Mouse (Mus musculus): ENCODE data around the gene Zfp456. TPM values are rescaled to one million over a fixed set of nuclear protein-coding genes. Genes with fewer than 3 reads are reported as not detected.
"Not testable (repeated sequence)": the region's sequence is repeated elsewhere in the genome, so short reads cannot be mapped to it uniquely, and the experiment has no call there.

The Zfp456 gene
- total RNA-seq (2015) (4.5 and 6.4 TPM in 2 replicates), total RNA-seq (2017) (4.0 and 4.5 TPM in 2 replicates)

DNA sequence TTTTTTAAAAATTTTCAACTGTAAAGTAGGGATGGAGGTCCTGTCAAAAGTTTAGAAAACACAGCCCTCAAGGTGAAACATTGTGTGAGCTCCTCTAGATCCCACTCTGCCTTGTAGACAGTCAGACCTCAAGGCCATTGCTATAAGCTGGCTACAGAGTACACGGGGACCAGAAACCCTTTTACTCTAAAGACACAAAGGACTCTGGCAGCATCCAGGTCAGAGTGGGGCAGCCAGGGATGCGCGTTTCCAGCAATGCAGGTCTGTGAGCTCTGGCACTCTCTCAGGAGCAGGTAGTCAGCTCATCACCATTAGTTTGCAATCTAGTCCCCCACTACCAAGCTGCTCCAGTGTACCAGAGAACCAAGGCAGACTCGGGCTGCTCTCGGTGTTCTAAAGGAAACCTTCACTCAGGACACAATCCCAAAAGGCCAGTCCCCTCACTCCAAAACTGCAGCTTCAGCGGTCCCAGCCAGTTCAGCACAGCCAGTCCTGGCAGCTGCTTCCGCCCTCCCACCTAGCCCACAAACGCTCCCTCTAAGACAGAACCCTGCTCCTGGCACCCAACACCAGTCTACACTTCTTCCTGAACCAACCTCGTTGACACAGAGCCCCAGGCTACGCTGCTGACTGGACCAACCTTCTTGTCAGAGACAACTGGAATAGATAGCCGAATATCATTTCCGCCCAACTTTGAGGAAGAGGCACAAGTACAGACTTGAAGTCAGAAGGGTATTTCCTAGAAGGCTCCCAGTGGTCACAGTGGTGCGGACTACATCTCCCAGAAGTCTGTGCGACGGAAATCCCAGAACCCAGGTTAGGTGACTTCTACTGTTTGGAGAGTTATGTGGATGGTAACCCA lies at the start of gene Zfp456, which contains the start of gene Gm28041:
TSS of gene Zfp456 (minus strand) at position 761 of the 862 bp plus-strand sequence.
TSS of gene Gm28041 (minus strand) at position 684 of the 862 bp plus-strand sequence.
- peak; percentile 96 for ATAC-seq (ENCODE audit: poor library complexity, severe bottlenecking)

DNA sequence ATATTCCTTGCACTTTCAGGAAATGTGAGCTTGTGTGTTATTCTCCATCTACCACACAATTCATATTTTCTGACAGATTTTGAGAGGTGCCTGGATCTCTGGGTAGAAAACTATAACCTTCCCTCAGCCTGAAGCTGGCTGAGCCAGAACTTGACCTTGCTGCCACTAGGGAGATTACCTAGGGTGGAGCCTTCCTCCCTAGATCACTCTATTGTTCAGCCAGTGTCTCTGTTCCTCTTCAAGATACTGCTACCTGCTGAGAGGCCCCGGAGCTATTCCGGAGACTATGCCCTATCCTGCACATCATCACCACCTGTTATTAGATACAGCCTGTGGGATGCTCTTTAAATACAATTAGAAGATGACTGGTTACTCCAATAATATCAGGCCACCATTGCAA lies 46.9 kb upstream of the Zfp456 start:
- ATAC-seq (ENCODE audit: poor library complexity, severe bottlenecking): not testable (repeated sequence)

DNA sequence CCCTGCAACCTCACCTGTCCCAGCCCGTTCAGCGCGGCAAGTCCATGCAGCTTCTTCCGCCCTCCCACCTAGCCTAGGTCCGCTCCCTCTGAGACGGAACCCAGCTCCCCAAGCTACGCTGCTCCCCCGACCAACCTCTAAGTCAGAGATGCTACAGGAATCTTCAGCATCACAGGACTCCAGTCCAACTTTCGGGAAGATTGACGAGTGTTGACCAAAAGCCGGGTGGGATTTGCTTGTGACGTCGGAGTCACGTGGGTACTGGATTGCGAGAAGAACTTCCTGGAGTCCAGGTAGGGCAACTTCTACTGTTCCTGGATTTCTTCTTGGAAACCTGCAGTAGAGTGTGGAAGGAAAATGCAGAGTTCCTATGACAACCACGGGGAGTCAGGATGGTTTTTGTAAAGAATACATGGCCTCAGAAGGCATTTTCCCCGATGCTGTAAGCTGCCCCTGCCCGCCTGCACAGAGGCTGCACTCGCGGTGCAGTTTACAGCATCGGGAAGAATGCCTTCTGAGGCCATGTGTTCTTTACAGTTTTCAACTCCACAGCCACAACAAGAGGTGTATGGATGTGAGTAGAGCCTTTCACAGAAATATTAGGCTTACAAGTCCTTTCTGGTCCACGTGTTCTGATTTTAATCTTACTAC lies 45.7 kb upstream of the Zfp456 start, which contains the start of gene Zfp459:
TSS of gene Zfp459 (minus strand) at position 212 of the 651 bp plus-strand sequence.
- ATAC-seq (ENCODE audit: poor library complexity, severe bottlenecking): peak; percentile 71

DNA sequence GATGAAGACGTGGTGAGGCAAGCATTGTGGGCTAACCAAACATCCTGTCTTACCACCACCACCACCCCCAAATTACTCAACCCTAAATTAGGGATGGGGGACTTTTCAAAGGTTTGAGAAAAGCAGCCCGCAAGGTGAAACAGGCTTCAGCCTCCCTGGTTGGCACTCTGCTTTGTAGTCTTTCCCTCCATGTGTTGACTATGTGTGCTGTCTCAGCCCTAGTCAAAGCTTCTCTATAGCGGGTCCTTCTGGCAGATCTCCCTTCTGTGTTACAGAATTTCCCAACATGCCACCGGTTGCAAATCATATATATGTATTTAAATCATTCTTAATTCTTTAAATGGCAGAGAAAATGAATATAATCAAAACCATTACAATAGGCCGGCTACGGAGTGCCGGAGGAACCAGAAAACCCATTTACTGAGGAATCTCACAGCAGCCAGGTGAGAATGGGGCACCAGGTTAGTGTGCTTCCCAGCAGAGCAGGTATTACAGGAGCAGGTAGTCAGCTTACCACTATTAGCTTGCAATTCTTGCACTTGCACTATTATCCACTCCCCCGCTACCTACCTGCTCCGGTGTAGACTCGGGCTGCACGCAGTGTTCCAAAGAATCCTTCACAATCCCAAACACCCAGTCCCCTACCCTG lies 45.1 kb upstream of the Zfp456 start:
- ATAC-seq (ENCODE audit: poor library complexity, severe bottlenecking): no peak

DNA sequence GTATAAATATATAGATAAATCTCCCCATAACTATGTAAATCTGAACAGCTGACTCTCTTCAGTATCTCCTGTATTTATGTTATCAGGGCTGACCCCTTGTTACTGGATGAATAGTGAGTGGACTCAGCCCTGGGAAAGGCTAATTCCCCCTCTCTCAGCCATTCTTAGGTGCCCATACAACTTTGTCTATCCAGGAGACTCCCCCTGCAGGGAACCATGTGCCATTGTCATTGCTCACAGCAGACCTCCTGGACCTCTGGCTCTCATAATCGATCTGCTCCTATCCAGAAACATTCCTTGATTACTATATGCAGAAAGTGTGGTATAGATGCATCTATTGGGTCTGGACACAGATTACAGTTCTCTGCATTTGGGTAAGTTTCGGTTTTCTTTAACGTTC lies 41.2 kb upstream of the Zfp456 start:
- peak; percentile 34; the same call in 1 of the 2 replicates for ATAC-seq (ENCODE audit: poor library complexity, severe bottlenecking)

DNA sequence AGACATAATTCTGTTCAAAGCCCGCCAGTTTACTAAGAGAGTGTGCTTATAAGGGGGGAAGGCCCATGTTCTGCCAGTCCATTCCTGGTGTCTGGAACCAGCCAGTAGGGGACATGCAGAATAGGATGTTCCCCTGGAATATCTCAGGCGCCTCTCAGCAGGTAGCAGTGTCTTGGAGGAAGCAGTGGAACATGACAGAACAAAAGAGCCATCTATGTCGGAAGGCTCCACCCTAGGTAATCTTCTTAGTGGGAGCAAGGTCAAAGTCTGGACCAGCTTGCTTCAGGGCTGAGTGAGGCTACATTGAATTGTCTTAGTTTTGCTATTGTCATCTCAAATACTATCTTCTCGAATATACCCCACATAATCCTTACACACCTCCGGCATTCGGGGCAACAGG lies 40.1 kb upstream of the Zfp456 start:
- no peak for ATAC-seq (ENCODE audit: poor library complexity, severe bottlenecking)

DNA sequence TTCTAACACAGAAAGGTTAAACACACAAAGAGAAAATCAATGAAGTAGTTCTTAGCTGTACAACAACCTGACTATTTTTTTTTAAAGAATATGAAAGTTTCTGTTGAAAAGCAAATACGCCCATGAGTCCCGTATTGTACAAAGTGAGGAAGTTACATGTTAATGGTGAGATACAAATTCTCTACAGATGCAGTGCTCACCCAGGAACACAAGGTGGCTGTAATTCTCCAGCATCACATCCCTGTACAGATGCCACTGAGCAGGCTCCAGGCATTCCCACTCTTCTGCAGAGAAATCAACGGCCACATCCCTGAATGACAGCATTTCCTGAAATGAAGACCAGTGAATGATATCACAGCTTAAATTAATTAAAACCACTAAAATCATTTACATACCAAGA lies 38.0 kb upstream of the Zfp456 start:
- peak; percentile 47; the same call in 1 of the 2 replicates for ATAC-seq (ENCODE audit: poor library complexity, severe bottlenecking)

DNA sequence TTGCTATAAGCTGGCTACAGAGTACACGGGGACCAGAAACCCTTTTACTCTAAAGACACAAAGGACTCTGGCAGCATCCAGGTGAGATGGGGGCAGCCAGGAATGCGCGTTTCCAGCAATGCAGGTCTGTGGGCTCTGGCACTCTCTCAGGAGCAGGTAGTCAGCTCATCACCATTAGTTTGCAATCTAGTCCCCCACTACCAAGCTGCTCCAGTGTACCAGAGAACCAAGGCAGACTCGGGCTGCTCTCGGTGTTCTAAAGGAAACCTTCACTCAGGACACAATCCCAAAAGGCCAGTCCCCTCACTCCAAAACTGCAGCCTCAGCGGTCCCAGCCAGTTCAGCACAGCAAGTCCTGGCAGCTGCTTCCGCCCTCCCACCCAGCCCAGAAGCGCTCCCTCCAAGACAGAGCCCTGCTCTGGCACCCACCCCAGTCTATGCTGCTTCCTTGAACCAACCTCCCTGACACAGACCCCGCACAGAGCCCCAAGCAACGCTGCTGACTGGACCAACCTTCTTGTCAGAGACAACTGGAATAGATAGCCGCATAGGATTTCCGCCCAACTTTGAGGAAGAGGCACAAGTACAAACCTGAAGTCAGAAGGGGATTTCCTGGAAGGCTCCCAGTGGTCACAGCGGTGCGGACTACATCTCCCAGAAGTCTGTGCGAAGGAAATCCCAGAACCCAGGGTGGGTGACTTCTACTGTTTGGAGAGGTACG lies 23.7 kb upstream of the Zfp456 start, which contains the start of gene Zfp429:
TSS of gene Zfp429 (minus strand) at position 637 of the 721 bp plus-strand sequence.
- ATAC-seq (ENCODE audit: poor library complexity, severe bottlenecking): peak; percentile 94

DNA sequence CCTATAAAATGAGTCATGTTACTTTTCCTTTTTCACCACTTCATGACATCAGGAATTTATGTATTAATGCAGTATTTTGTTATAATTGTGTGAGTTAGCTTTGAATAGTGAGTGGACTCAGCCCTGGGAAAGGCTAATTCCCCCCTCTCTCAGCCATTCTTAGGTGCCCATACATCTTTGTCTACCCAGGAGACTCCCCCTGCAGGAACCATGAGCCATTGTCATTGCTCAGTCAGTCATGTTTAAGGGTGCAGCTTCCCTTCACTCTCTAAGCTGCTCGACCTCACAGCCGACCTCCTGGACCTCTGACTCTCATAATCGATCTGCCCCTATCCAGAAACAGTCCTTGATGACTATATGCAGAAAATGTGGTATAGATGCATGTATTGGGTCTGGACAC lies 645 bp upstream of the Zfp456 start:
- not testable (repeated sequence) for ATAC-seq (ENCODE audit: poor library complexity, severe bottlenecking)

DNA sequence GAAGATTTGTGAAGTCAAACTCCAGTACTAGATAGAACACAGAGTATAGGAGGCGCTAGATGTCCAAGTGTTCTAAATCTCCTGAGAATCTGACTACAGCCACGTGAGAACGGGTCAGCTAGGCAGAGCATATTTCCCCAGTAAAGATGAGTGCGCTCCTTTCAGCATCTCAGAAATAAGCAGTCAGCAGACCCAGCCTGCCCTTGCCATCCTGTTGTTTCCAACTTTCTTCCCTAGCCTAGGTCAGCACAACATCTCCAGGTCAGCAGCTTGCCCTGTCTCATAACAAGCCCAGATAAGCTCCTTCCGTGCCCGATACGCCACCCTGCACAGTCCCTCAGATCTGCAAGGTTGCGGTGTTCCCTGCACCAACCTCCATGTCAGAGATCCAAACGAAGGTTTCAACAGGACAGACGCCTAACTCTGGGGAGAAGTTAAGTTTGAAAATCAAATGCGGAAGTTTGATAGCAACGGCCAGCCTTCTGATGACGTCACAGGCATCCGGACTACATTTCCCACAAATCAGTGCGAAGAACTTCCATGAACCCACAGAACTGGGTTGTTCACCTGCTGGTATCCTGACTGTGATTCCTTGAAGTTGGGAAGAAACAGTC lies 15.4 kb downstream of the Zfp456 start, which contains the start of the genes Gm28044 and Zfp953:
TSS of gene Gm28044 (minus strand) at position 406 of the 614 bp plus-strand sequence.
TSS of gene Zfp953 (minus strand) at position 475 of the 614 bp plus-strand sequence.
- peak; percentile 94 for ATAC-seq (ENCODE audit: poor library complexity, severe bottlenecking)

DNA sequence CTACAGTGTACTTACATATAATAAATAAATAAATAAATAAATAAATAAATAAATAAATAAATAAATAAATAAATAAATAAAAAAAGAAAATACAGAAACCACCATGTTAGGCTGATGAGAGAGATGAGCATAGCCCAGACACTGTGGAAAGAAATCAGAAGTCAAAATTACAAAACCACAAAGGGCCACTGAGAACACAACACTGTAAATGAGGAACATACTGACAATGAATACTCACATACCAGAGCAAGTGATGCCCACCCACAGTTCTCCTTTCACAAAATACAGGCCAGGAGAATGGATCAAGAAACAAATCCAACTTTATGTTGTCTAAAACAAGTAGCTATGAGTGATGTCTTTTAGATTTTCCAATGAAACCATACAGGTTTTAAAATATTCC lies 23.8 kb downstream of the Zfp456 start:
- peak; percentile 78 for ATAC-seq (ENCODE audit: poor library complexity, severe bottlenecking)

DNA sequence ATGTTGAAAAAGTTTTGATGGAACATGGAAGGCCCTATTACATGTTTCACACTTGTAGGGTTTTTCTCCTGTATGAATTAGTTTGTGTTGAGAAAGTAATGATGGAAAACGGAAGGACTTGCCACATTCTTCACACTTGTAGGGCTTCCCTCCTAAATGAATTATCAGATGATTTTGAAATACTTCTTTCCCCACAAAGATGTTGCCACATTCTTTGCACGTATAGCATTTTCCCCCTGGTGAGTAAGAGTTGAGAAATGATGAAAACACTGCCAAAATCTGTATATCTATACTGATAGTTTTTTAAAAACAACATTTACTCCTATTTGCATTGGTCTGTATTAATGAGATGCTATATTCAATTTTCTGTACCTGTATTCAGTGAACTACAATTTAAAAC lies 32.2 kb downstream of the Zfp456 start:
- peak; percentile 85 for ATAC-seq (ENCODE audit: poor library complexity, severe bottlenecking)

DNA sequence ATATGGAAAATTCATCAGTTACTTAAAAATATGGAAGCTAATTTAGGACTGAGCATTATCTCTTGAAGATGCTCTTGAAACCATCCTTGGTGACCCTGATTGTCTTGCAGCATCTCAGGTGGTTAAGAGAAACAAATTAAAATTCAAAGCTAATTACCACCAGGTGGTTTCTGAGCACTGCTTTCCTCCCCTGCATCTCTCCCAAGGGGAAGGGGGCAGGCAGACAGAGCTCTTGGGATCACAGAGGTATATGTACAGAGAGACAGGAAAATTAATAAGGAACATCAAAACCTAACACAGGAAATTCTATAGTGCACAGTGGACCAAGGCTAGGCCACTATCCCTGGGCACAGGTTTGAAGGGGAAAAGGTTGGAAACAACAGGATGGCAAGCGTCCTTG lies 42.7 kb downstream of the Zfp456 start:
- no peak; the same call in 1 of the 2 replicates for ATAC-seq (ENCODE audit: poor library complexity, severe bottlenecking)

DNA sequence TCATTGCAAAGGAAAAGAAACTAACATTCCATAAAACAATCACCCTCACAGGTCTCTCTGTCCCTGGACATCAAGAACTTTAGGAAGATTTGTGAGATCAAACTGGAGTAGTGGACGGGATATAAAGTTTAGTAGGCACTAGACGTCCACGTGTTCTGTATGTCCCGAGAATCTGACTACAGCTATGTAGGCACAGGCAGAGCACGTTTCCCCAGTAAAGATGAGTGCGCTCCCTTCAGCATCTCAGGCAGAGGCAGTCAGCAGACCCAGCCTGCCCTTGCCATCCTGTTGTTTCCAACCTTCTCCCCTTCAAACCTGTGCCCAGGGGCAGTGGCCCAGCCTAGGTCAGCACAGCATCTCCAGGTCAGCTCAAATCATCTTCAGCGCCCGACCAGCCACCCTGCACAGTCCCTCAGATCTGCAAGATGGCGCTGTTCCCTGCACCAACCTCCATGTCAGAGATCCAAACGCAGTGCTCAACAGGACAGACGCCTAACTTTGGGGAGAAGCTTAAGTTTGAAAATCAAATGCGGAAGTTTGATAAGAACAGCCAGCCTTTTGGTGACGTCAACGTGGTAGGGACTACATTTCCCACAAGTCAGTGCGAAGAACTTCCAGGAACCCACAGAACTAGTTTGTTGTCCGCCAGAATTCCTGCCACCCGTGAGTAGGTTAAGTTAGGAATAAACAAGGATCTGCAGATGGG lies 43.4 kb downstream of the Zfp456 start, which contains the start of gene Zfp595:
TSS of gene Zfp595 (minus strand) at position 552 of the 706 bp plus-strand sequence.
- ATAC-seq (ENCODE audit: poor library complexity, severe bottlenecking): peak; percentile 92

Other genes with a start within 250 kb of the Zfp456 start
- gene Rsl1, start 202.6 kb downstream of the Zfp456 start, total RNA-seq (2015): 6.5 and 7.5 TPM in 2 replicates
- gene Rsl1, start 202.6 kb downstream of the Zfp456 start, total RNA-seq (2017): 5.0 and 5.4 TPM in 2 replicates
- gene Zfp455, start 181.3 kb downstream of the Zfp456 start, total RNA-seq (2015): 2.7 and 3.6 TPM in 2 replicates
- gene Zfp455, start 181.3 kb downstream of the Zfp456 start, total RNA-seq (2017): 1.7 and 2.4 TPM in 2 replicates
- gene Zfp458, start 97.3 kb downstream of the Zfp456 start, total RNA-seq (2015): 4.7 and 5.6 TPM in 2 replicates
- 2.9 and 4.3 TPM in 2 replicates for gene Zfp458, start 97.3 kb downstream of the Zfp456 start, total RNA-seq (2017)
- gene Zfp457, start 69.3 kb downstream of the Zfp456 start, total RNA-seq (2015): 0.60 TPM in 1 of 2 replicates, not detected in the other
- 0.65 TPM in 1 of 2 replicates, not detected in the other for gene Zfp457, start 69.3 kb downstream of the Zfp456 start, total RNA-seq (2017)
- 10.9 and 11.7 TPM in 2 replicates for gene Zfp595, start 43.2 kb downstream of the Zfp456 start, total RNA-seq (2015)
- 8.4 and 8.7 TPM in 2 replicates for gene Zfp595, start 43.2 kb downstream of the Zfp456 start, total RNA-seq (2017)
- 4.0 and 7.5 TPM in 2 replicates for gene Gm28044, start 15.3 kb downstream of the Zfp456 start, total RNA-seq (2015)
- 17.5 and 18.9 TPM in 2 replicates for gene Gm28044, start 15.3 kb downstream of the Zfp456 start, total RNA-seq (2017)
- 14.0 and 14.4 TPM in 2 replicates for gene Zfp953, start 15.2 kb downstream of the Zfp456 start, total RNA-seq (2015)
- gene Zfp953, start 15.2 kb downstream of the Zfp456 start, total RNA-seq (2017): 11.3 and 12.1 TPM in 2 replicates
- gene Gm28041, start 77 bp downstream of the Zfp456 start, total RNA-seq (2015): 1.6 TPM in 1 of 2 replicates, not detected in the other
- 3.6 and 4.6 TPM in 2 replicates for gene Gm28041, start 77 bp downstream of the Zfp456 start, total RNA-seq (2017)
- gene Zfp429, start 24.0 kb upstream of the Zfp456 start, total RNA-seq (2015): 18.0 and 18.4 TPM in 2 replicates
- 13.0 and 14.7 TPM in 2 replicates for gene Zfp429, start 24.0 kb upstream of the Zfp456 start, total RNA-seq (2017)
- 0.30 and 1.5 TPM in 2 replicates for gene Zfp459, start 45.6 kb upstream of the Zfp456 start, total RNA-seq (2015)
- gene Zfp459, start 45.6 kb upstream of the Zfp456 start, total RNA-seq (2017): 0.11 and 1.1 TPM in 2 replicates
- gene Zfp874a, start 75.8 kb upstream of the Zfp456 start, total RNA-seq (2015): 4.1 and 6.9 TPM in 2 replicates
- 8.6 and 9.2 TPM in 2 replicates for gene Zfp874a, start 75.8 kb upstream of the Zfp456 start, total RNA-seq (2017)
- gene Zfp874b, start 108.4 kb upstream of the Zfp456 start, total RNA-seq (2015): 8.5 and 12.3 TPM in 2 replicates
- gene Zfp874b, start 108.4 kb upstream of the Zfp456 start, total RNA-seq (2017): 7.5 and 9.0 TPM in 2 replicates
- 6.5 and 8.7 TPM in 2 replicates for gene Zfp58, start 124.7 kb upstream of the Zfp456 start, total RNA-seq (2015)
- gene Zfp58, start 124.7 kb upstream of the Zfp456 start, total RNA-seq (2017): 7.2 and 11.0 TPM in 2 replicates
- 3.0 TPM in 1 of 2 replicates, not detected in the other for gene Gm26965, start 150.3 kb upstream of the Zfp456 start, total RNA-seq (2015)
- not detected in 2 replicates for gene Gm26965, start 150.3 kb upstream of the Zfp456 start, total RNA-seq (2017)
- gene Zfp87, start 150.4 kb upstream of the Zfp456 start, total RNA-seq (2015): 26.3 and 38.3 TPM in 2 replicates
- 21.2 and 23.2 TPM in 2 replicates for gene Zfp87, start 150.4 kb upstream of the Zfp456 start, total RNA-seq (2017)
- gene Zfp748, start 178.0 kb upstream of the Zfp456 start, total RNA-seq (2015): 13.2 and 17.5 TPM in 2 replicates
- gene Zfp748, start 178.0 kb upstream of the Zfp456 start, total RNA-seq (2017): 16.3 and 18.7 TPM in 2 replicates
- 15.1 and 16.9 TPM in 2 replicates for gene Zfp729b, start 233.9 kb upstream of the Zfp456 start, total RNA-seq (2015)
- 19.1 and 21.4 TPM in 2 replicates for gene Zfp729b, start 233.9 kb upstream of the Zfp456 start, total RNA-seq (2017)